Mouse (Mus musculus) T-helper 17 cell (primary cell): ENCODE results near the gene 2410015M20Rik.

Experiments
- in situ Hi-C, 2 experiments: fragments of 300-600 bp; cut with MboI, MseI; formaldehyde crosslinking; loops; 1 replicate in 1 of 2; 2 replicates in 1 of 2; pipeline ENCODE4 v1.15.1; 2025; ENCODE audit warnings: high pct_unique_total_duplicates in 2 of 2

Gene 2410015M20Rik

DNA sequence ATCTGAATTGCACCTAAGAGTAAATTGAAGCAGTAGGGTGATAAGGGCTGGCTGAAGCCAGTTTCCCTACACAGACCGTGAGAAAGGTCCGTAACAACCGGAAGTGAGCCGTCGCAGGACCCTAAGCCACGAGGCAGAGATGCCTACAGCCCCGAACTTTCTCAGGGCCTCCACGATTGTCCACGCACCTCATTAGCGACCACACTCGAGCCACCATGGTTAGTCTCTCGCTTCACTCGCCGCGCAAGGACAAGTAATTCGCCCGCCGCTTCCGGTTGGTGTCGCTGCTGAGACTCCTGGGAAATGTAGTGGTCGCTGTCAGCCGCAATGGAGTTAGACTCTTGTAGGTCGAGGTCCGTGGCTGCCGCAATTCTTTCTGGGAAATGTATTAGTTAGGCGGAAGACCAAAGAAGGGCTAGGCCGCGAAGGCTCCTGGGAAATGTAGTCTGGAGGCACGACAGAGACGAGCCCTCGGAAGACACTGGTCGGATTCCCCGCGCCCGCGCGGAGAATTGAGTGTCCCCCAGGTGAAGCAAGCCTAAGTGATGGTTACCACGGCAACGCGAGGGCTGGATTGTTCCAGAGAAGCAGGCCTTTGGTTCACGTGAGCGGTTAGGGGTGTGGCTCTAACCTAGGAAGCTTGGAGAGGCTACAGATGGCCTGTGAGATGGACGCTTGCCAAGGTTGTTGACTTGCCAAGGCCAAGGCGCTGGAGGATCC is at the start of gene 2410015M20Rik:
TSS of gene 2410015M20Rik (minus strand) at position 320 of the 720 bp plus-strand sequence.
- in situ Hi-C loops = no loop called here

DNA sequence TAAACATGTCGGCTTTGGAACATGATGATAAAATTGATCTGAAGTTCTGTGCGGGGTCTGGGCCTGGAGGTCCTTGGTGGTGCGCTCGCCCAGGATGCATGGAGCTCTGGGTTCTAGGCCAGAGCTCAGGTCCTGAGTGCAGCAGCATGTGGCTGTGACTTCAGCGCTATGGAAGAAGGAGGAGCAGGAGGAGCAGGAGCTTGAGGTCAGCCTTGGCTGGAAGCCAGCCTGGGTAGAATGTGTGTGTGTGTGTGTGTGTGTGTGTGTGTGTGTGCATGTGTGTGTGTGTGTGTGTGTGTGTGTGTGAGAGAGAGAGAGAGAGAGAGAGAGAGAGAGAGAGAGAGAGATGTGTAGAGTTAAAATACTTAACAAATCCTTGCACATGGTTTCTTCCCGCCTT is 46.6 kb upstream of the 2410015M20Rik start:
- in situ Hi-C loops = no loop called here

DNA sequence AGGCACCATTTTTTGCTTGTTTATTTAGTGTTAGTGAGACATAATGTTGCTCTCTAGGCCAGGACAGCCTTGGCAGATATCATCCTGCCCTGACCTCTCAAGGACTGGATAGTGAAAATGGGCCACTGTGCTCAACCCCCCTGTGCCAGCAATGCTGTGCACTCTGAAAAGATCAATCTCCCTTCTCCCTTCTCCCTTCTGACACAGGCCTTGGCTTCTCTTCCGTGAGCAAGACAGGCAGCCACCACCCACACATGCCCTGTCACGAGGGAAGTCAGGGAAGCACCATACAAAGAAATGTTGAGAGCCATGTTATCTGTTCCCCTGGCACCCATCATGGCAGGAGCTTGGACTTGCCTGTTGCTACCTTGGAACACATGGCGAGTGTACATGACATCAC is 45.7 kb upstream of the 2410015M20Rik start:
- in situ Hi-C loops = no loop called here

DNA sequence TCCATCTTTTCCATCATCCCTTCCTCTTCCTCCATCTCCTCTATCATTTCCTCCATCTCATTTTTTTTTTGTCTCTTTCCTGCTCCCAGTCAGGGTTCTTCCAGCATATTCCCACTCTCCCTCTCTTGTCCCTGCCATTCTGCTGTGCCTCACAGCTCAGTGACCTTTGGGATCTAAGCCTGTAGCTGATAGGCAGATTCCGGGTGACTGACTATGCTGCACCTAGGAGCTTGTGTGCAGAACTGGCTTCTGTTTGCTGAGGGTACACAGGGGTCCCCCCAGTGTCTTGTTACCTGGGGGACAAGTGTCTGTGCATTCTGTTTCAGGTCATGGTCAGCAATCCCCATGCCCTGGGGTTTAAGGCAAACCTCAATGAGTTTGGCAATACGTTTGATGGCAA is 45.2 kb upstream of the 2410015M20Rik start:
- in situ Hi-C loops = no loop called here

DNA sequence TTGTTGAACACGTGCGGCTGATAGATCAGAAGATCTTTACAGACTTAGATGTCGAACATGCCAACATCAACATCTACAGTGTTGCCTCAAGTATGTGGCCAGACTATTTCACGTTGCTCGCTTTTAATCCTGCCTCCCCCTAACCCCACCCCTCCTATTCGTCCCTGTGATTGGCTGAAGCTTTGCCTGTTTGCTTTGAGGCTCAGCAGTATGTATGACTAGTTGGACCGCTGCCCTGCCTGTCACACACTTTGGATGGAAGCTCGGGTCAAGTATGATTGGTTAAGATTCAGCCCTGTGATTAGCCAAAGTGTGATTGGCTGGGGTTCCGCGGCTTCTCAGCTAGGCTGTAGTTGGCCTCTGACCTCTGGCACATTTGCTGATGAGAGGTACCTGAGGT is 42.2 kb upstream of the 2410015M20Rik start:
- in situ Hi-C loops = no loop called here

DNA sequence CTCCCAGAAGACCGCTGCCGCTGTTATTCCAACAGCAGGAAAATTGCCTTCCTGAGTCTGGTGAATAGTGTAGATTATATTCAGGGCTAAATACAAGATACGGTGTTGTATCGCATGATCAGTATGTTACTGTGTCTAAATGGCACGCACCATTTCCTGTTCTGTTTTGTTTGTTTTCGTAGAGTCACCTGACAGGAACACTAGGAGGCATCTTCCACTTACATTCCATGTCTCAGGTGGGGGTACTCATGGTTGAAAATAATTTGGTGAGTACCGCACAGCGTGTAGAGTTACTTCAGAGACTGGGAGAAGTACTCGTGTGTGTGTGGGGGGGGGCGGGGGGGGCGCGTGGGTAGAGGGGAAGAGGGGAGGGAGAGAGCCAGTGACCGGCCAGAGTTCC is 38.0 kb upstream of the 2410015M20Rik start:
- in situ Hi-C loops = no loop called here

DNA sequence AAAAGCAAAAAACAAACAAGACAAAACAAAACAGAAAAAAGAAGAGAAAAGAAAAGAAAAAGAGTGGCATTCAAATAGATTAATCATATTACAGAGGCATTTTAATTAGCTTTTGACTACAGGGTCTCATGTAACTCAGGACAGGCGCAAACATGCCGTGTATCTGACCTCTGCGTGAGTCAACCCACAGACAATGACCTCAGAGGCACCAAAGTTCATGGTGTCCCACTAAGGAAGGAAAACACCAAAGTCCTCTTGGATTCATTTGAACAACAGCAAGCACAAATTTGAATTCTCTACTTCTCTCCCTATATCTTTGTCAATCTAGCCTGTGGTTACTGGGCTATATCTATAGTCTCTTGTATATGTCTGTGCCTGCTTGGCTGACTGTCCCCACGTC is 33.7 kb upstream of the 2410015M20Rik start:
- in situ Hi-C loops = no loop called here

DNA sequence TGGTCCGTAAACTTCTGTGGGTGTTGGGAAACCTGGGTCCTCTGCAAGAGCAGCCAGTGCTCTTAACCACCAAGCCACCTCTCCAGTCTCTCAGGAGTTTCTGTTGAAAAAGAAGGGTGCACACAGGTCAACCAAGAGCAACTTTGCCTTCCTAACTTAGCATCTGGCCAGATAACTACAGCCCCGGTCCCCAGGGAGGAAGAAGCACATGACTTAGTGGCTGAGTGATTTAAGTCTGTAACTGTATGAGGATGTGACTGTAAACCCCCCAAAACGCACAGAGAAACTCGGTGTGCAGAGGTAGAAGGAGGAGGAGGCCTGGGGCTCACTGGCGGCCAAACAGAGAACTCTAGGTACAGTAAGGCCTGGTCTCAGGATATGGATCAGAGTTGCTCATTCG is 24.5 kb upstream of the 2410015M20Rik start:
- in situ Hi-C loops = no loop called here

DNA sequence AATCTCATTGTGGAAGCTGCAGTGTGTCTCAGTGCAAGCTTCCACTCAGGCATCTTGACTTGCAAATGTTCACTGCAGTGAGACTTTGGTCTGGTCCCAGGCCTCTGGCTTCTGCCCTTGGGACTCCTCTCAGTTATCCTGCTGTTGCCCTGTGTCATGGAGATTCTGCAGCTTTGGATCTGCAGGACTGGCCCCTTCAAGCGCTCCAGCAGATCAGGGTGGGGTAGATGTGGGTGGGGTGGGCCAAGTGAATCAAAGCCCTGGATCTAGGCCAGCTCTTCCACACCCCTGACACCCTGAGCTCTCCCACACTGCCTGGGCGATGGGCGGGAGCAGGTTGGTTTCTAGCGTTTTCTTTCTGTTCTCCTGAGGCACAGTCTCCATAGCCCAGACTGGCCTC is 22.2 kb upstream of the 2410015M20Rik start:
- in situ Hi-C loops = no loop called here

DNA sequence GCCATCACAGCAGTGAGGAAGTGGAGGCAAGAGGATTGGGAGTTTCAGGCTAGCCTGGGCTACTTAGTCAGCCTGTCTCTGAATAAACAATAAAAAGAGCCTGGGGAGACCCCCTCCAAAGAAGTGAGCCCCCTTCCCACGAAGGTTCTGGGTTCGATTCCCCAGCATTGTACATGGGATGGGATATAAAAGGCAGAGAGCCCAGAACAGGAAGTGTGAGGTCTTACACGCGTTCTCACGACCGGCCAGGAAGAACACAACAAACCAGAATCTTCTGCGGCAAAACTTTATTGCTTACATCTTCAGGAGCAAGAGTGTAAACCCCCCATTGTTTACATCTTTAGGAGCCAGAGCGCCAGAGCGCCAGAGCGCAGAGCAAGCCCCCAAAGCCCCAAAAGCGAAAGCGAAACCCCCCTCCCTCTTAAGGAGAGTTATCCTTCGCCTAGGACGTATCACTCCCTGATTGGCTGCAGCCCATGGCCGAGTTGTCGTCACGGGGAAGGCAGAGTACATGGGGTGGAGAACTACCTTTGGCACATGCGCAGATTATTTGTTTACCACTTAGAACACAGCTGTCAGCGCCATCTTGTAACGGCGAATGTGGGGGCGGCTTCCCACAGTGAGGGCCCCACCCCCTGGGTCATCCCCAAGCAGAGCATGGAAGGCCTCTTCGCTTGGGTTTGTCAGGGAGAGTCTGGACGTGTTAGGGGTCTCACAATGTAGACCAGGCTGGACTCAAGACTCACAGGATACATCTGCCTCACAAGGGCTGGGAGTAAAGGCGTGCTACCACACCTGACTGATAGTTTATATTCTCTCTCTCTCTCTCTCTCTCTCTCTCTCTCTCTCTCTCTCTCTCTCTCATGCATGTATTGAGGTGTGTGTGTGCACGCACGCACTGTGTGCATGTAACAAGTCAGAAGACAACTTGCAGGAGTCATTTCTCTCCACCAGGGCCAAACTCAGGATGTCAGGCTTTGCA is 20.5 kb upstream of the 2410015M20Rik start:
- in situ Hi-C loops = loop anchor here (5.0 kb wide), 2 partner anchors 37 to 92 kb away; no protein-coding TSS in a partner anchor

DNA sequence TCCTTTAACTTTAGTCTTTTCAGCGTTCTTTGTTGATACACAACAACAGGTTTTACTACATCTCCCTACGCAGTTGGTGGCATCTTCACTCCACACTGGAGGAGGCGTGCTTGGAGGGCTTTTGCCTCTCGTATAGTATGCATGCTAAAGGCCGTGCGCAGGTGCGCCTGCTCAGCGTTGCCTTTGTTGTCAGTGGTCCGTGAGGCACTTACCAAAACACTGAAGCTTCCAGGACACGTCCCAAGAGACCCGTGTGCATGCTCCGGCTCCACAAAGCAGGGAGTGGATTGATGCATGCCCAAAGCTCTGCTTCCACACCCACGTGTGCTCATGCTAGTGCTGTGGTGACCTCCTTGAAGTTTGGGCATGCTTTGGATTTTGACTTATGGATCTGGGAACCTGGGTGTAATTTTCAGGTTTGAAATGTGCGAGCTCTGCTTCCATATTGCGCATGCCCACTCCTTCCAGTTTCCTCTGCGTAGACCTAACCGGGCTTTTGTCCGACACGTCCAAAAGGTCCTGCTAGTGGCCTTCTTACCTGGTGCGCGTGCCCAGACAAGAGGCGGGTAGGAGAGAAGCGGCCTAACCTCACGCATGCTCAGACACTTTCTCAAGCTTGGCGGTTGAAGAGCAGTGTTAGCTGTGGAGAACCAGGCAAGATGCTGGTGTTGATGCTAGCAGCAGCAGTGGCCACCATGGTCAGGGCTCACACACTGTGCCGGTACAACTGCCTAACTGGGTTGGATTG is 18.1 kb upstream of the 2410015M20Rik start, which contains the start of gene Catsperd:
TSS of gene Catsperd (plus strand) at position 614 of the 748 bp plus-strand sequence.
- in situ Hi-C loops = loop anchor here (5.0 kb wide), 2 partner anchors 40 to 95 kb away; no protein-coding TSS in a partner anchor

DNA sequence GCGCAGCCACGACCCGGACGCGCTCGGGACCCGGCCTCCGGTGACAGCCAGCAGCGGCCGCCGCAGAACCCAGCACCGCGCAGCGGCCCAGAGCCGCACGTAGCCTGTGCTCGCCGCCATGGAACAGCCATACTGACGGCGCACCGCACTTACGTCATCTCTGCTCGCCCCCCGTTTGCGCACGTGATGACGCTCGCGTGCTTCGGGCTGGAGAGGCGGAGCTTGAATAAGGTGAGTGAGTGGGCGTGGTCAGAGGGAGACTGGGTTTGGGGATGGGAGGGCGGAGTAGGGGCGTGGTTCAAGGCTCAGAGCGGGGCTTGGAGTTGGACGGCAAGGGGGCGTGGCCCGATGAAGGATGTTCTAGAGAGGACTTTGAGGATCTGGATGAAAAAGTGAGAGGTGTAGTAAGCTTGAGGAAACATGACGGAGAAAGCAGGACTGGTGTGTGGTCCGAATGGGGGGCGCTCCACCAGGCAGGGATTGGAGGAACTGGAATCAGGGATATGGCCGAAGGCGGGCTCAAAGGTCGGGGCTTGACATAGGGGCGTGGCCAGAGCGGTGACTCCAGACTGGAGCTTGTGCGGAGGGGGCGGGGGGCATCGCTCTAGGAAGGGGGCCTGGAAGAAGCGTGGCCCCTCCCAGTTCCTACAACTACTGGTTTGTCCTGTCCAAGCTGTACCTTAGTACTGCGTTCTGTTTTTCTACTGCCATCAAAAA is 17.3 kb upstream of the 2410015M20Rik start, which contains the start of gene Lonp1:
TSS of gene Lonp1 (minus strand) at position 134 of the 717 bp plus-strand sequence.
- in situ Hi-C loops = loop anchor here (5.0 kb wide), 2 partner anchors 40 to 95 kb away; no protein-coding TSS in a partner anchor

DNA sequence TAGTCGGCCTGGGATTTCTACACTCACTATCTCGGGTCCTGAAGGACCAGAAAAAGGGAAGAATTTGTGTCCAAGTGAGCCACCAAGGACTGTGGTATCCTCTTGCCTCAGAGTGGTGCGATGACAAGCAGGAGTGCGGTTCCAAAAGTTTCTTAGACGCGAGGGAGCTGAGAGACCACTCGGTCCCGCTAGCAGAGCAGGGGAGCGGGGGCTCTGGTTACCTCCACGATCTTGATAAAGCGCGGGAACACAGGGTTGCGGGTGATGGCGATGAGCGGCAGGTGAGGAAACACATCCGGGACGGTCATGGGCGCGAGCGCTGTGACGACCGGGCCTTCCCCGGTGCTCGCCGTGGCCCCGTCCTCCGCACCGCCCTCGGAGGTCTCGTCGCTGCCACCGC is 16.7 kb upstream of the 2410015M20Rik start:
- in situ Hi-C loops = loop anchor here (5.0 kb wide), 2 partner anchors 41 to 96 kb away; no protein-coding TSS in a partner anchor

DNA sequence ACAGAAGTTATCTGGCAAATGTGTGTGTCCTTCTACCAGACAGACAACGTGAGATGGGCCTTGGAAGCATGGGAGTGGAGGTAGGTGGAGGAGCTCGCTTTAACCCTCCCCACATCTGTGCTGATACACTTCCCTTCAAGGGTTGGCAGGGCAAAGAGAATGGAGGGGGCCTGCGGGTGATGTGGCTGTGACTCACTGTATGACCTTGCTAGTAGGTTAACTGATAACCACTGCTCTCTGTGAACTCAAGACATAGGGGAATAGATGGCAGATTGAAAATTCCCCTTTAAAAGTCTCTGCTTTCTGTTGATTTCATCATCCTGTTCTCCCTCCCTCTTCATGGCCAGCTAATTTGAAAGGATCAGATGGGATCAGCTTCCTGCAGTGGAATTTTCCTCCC is 15.9 kb upstream of the 2410015M20Rik start:
- in situ Hi-C loops = loop anchor here (5.0 kb wide), 2 partner anchors 42 to 97 kb away; no protein-coding TSS in a partner anchor

DNA sequence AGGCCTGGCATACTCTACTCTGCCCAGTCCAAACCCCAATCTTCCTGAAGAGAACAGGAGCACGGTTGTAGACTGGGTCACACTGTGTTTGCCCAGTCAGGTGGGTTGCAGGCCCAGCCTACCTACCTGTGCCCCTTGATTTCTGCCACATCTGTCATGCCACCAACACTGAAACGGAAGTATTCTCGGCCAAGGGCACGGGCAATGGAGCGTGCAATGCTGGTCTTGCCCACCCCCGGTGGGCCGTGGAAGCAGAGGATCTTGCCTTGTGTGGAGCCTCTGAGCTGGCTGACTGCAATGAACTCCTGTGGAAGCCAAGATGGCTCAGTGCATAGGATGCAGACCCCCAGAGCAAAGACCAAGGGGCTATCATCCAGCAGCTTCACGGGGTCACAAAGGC is 8.1 kb upstream of the 2410015M20Rik start:
- in situ Hi-C loops = loop anchor here in 1 of 2 experiments (5.0 kb wide), 1 partner anchor 50 kb away; no protein-coding TSS in a partner anchor

DNA sequence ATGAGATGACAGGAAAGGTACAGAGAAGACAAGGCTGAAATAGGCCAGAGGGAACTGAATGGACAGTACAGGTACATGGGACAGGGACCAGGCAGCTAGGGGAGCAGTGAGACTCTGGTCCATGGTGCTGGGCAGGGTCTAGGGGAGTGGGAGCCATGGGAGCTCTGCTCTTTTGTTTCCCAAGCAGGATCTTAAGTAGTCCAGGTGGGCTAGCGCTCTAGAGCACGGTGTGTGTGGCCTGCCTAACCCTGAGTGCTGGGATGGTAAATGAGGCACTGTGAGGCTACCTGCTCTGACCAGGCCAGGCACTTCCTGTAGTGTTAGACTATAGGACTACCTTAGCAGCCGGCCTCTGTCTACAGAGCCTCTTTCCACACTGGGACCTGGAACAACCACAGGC is 7.2 kb upstream of the 2410015M20Rik start:
- in situ Hi-C loops = loop anchor here in 1 of 2 experiments (5.0 kb wide), 1 partner anchor 51 kb away; no protein-coding TSS in a partner anchor

DNA sequence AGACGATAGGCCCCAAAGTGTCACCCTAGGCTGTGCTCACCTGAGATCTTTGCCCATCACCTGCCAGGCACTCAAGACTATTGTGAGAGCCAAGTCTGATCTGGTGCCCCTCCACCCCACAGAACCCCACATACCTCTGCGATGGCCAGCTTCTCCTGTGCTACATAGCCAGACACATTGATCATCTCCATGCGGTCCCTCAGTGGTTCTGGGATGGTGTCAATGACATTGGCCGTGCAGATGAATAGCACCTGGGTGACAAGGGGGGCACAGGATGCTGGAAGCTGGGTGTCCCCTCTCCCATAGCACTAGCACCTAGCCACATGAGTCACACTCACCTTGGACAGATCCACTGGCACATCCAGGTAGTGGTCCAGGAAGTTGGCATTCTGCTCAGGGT is 6.2 kb upstream of the 2410015M20Rik start:
- in situ Hi-C loops = loop anchor here in 1 of 2 experiments (5.0 kb wide), 1 partner anchor 52 kb away; no protein-coding TSS in a partner anchor

DNA sequence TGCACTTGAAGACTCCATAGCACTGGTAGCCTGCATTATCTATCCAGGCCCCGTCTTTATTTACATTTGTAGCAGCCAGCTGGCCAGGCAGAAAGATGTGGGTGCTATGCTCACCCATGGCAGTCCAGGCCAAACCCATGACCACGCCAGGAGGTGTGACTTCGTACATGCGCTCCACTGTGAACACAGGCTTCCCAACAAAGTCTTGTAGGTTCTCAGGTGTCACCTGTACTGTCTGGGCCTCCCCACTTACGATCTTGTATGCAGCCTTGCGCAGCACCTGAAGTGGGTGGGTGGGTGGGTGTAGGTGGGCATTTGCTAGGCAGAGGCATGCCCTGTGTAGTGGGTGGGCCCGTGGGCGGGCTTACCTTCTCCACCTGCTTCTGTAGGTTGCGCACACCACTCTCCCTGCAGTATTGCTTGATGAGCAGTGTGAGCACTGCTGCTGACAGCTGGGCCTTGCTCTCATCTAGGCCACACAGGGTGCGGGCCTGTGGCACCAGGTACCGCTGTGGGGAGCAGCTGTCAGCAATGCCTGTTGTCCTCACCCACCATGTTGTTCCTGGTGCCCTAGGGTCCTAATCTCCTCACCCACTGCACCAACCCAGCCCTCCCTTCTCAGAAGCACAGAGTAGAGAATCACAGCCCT is 5.7 kb upstream of the 2410015M20Rik start:
- in situ Hi-C loops = loop anchor here in 1 of 2 experiments (5.0 kb wide), 1 partner anchor 52 kb away; no protein-coding TSS in a partner anchor

DNA sequence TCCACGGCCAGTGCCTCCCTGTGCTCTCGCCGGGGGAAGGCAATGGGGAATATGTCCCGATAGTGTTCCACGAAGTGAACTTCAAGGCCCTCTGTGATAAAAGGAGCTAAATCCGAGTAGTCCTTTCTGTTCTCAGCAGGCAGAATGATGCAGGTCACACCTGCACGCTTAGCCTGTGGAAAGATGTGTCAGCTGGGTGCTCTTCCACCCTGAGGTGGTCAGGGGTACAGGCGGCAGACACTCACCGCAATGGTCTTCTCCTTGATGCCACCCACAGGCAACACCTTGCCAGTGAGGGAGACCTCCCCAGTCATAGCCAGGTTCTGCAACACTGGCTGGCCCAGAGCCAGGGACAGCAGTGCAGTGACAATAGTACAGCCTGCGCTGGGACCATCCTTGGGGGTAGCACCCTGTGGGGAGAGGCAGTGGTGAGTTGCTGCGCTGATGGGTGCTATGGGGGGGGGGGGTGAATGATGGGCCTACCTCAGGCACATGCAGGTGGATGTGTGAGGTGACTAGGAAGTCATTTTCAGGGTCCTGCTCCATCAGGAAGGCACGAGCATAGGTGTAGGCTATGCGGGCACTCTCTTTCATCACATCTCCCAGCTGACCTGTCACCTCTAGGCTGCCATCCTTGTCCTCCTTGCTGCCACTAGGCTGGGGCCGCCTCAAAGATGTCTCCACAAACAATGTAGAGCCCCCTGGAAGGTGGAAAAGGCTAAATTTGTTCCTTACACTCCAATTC is 5.0 kb upstream of the 2410015M20Rik start:
- in situ Hi-C loops = loop anchor here in 1 of 2 experiments (5.0 kb wide), 1 partner anchor 53 kb away; no protein-coding TSS in a partner anchor
